Mouse (Mus musculus): ENCODE data around the gene Mia.
A peak's percentile ranks its signal among the peaks of the same experiment; 100 is the strongest.

The Mia gene

GRCm38 (mm10) chr7:27184964-27185363 is 4.0 kb upstream of the Mia start:
- peak; percentile 65 for DNase-seq (ENCODE audit: low spot score)

- no peak for DNase-seq (ENCODE audit: low spot score)
These were observed 1.5 kb upstream of the Mia start for GRCm38 (mm10) chr7:27182498-27182897.

GRCm38 (mm10) chr7:27180036-27180435 is 921 bp downstream of the Mia start:
- no peak for DNase-seq (ENCODE audit: low spot score)

- no peak for DNase-seq (ENCODE audit: low spot score)
These were observed 1.6 kb downstream of the Mia start for GRCm38 (mm10) chr7:27179217-27179918.

- DNase-seq (ENCODE audit: low spot score): peak; percentile 99
These were observed 2.4 kb downstream of the Mia start, which contains the start of gene Rab4b for GRCm38 (mm10) chr7:27178324-27179216. Gene Rab4b (minus strand): TSS chr7:27178896.

DNA sequence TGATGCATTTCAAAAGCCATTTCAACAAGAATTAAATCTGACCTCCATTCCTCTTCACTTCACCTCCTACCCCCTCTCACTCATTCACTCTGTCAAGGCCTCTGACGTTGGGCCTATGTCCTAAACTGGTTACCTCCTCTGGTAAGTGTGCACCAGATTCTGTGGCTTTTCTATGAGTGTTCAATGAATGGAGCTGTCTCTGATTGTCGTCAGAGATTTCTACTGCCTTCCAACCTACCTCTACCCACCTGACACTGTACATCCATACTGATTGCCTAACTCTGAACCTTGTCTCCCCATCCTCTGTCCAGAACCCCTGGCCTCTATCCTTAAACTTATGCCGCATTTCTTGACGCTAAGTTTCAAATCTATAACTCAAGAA is 3.0 kb downstream of the Mia start:
- no peak for DNase-seq (ENCODE audit: low spot score)

DNA sequence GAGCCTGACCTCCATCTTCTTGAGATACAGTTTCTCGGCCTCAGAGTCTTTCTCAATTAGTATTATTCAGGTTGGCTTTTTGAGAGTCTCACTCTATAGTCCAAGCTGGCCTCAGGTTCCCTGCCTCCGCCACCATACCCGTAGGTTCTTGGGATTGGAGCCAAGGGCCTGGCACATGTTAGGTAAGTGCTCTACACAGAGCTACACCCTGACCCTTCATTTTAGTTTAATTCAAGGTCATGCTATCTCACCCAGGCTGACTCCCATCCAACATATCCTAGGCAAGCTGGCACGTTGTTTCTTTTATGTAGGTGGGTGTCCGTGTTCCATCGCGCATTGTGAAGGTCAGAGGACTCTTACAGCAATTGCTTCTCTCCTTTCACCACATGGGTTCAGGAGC is 6.1 kb downstream of the Mia start:
- DNase-seq (ENCODE audit: low spot score): no peak

GRCm38 (mm10) chr7:27174496-27174895 is 6.5 kb downstream of the Mia start:
- no peak for DNase-seq (ENCODE audit: low spot score)

- DNase-seq (ENCODE audit: low spot score): no peak
These were observed 10.0 kb downstream of the Mia start for GRCm38 (mm10) chr7:27170981-27171380.

DNA sequence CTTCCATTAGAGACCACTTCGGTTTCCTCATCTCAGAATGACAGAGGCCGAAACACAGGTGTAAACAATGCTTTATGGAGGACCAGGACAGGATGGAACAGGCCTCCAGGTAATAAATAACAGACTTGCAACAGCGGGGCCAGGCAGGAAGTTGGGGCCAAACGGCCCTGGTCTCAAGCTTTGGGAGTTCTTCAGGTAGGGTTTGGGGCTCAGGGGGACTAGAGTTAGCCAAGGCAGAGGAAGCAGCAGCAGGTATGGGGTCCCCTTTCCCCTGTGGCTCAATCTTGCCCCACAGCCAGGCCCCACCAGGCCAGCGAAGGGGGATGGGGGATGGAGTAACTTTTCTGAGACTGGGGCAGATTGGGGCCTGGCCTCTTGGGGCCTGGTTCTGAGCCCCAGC is 12.6 kb downstream of the Mia start:
- no peak for DNase-seq (ENCODE audit: low spot score)

GRCm38 (mm10) chr7:27167475-27168094 is 13.4 kb downstream of the Mia start:
- DNase-seq (ENCODE audit: low spot score): no peak

- peak; percentile 92 for DNase-seq (ENCODE audit: low spot score)
These were observed 14.1 kb downstream of the Mia start, which contains the start of gene Egln2 for GRCm38 (mm10) chr7:27166614-27167474. Gene Egln2 (minus strand): TSS chr7:27166802.

GRCm38 (mm10) chr7:27166229-27166613 is 14.7 kb downstream of the Mia start:
- DNase-seq (ENCODE audit: low spot score): peak; percentile 87

- no peak for DNase-seq (ENCODE audit: low spot score)
These were observed 15.3 kb downstream of the Mia start for GRCm38 (mm10) chr7:27165696-27166095.

GRCm38 (mm10) chr7:27165007-27165655 is 15.8 kb downstream of the Mia start:
- DNase-seq (ENCODE audit: low spot score): no peak

GRCm38 (mm10) chr7:27164112-27164947 is 16.6 kb downstream of the Mia start:
- DNase-seq (ENCODE audit: low spot score): no peak

GRCm38 (mm10) chr7:27163450-27163805 is 17.5 kb downstream of the Mia start:
- no peak for DNase-seq (ENCODE audit: low spot score)

DNA sequence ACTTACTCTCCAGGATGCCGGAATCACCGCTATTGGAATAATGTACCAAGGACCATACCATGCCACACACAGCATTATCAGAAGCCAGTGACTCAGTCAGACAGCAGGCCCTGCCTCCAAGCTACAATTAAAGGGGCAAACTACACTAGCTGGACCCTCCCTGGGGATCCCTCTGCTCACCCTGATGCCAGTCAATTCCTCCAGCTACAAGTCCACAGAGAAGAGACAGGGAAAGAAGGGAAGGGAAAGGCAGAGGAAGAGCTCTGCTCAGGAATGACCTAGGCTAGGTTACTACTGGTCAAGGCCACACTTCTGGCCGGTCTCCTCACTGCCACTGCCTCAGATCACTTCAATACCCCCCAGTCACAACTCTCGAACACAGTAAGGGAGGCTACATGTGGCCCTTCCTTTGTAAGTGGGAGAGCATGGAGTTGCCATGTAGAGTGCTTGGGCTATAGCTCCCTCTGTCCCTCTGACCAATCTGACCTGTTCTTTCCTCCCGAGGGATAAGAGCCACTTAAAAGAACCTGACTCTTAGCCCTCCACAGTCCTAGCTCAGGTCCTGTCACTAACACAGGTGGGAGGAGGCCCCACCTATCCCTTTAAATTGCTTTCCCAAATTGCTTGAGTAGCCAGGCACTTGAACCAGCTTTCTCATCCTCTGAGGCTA is 18.0 kb downstream of the Mia start:
- no peak for DNase-seq (ENCODE audit: low spot score)

DNA sequence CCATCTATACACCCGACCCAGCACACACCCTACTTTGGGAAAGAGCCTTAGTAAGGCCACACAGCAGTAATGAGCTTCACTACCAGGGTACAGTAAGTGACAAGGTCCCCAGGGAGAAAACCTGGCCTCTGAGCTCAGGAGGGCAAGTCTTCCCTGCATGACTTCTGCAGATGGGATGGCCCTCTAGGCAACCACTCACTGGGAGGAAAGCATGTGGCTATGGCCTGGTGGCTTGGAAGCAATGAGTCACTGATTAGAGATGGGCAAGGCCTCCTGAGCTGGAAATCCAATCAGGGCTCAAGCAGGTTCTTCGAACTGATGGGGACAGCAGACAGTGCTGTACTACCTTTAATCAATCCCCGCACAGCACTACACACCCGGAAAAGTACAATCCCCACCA is 19.2 kb downstream of the Mia start:
- DNase-seq (ENCODE audit: low spot score): no peak

GRCm38 (mm10) chr7:27160921-27161320 is 20.0 kb downstream of the Mia start:
- DNase-seq (ENCODE audit: low spot score): no peak

Measured in embryo, embryonic 10.5 days (tissue).